Mouse (Mus musculus): ENCODE results near the gene Plekho1. TPM values are rescaled to one million over a fixed set of nuclear protein-coding genes. Genes with fewer than 3 reads are reported as not detected.
"Not testable (repeated sequence)": the region's sequence is repeated elsewhere in the genome, so short reads cannot be mapped to it uniquely, and the experiment has no call there.

The Plekho1 gene
- total RNA-seq, 2 experiments from 2014 or later: 80.1 to 93.9 TPM

DNA sequence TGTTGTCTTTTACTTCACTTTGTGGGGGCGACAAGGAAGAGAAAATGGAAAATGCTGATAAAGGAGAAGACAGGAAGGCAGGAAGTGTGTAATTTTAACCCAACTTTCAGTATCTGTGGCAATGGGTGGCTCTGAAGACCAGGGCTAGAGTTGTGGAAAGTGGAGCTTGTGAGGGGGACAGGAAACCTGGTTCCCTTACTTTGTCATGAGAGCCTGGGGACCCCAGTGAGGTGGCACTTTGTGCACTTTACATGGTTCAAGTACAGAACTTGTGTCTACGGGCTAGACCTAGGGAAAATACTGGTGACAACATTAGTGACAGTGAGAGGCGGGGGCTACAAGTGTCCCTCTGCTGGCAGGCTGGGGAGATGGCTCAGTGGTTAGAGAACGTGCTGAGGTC, 8.8 kb downstream of the Plekho1 start:
- no peak for DNase-seq (ENCODE audit: low spot score in 2 of 2)
- intact Hi-C loops (cut with DNase I): no loop called here

- intact Hi-C loops (cut with DNase I): no loop called here
- DNase-seq (ENCODE audit: low spot score in 2 of 2): peak; percentile 76 to 80
Observed at GRCm38 (mm10) chr3:95986001-95986622, 9.7 kb downstream of the Plekho1 start.

- DNase-seq (ENCODE audit: low spot score in 2 of 2): peak in 1 of 2 experiments; percentile 67
- intact Hi-C loops (cut with DNase I): no loop called here
Observed at GRCm38 (mm10) chr3:95985209-95986000, 10.4 kb downstream of the Plekho1 start.

GRCm38 (mm10) chr3:95982129-95982528, 13.7 kb downstream of the Plekho1 start:
- intact Hi-C loops (cut with DNase I): no loop called here
- no peak for DNase-seq (ENCODE audit: low spot score in 2 of 2)

DNA sequence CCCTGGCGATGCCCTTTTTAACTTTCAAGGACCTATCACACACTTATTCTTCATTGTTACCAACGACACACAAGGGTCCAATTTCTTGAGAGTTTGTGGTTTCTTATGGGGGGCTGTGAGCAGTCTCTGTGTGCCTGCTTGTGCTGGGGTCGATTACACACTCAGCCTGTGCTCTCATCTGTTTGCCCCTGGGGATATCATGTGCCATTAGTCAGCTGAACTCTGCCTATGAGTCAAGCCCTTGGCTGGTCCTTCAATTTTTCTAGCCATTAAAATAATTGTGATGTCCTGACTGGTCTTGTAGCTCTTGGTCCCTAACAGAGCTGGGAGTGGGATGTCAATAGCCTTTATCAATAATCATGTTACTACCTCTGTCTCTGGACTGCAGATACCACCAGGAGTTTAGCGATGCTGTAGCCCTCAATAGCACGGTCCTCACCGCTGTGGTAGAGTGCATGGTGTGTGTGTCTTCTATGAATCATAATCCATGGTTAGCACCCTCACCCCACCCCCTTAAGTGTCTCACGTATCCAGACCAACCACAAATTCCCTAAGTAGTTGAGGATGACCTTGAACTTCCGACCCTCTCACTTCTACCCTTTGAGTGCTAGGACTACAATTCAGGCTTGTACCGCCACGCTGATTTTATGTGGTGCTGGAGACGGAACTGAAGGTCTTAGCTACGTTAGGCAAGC, 15.4 kb downstream of the Plekho1 start:
- intact Hi-C loops (cut with DNase I): no loop called here
- DNase-seq (ENCODE audit: low spot score in 2 of 2): no peak

DNA sequence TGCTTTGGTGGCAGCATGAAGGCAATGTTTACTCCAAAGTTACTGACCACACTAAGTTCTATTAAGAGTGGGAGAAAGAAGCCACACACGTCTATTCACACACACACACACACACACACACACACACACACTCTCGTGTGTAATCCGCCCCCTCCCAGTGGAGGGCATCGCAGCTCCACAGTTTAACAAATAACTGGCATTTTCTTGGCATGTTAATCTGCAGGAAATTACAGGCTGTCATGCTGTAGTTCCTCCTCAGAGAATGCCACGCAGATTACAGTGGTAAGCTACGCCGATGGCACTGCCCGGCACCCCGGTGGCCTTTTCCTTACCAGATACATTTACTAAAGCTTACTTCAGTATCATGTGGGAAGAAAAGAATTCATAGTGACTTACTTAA, 17.5 kb downstream of the Plekho1 start:
- no peak for DNase-seq (ENCODE audit: low spot score in 2 of 2)
- intact Hi-C loops (cut with DNase I): no loop called here

GRCm38 (mm10) chr3:95977587-95977986, 18.2 kb downstream of the Plekho1 start:
- intact Hi-C loops (cut with DNase I); DNase-seq (ENCODE audit: low spot score in 2 of 2): not testable (repeated sequence)

GRCm38 (mm10) chr3:95977079-95977478, 18.7 kb downstream of the Plekho1 start:
- DNase-seq (ENCODE audit: low spot score in 2 of 2): no peak
- intact Hi-C loops (cut with DNase I): no loop called here

- DNase-seq (ENCODE audit: low spot score in 2 of 2): no peak
- intact Hi-C loops (cut with DNase I): no loop called here
Observed at GRCm38 (mm10) chr3:95972873-95973634, 22.7 kb downstream of the Plekho1 start.

- DNase-seq (ENCODE audit: low spot score in 2 of 2): no peak
- intact Hi-C loops (cut with DNase I): no loop called here
Observed at GRCm38 (mm10) chr3:95972251-95972872, 23.4 kb downstream of the Plekho1 start.

- DNase-seq (ENCODE audit: low spot score in 2 of 2); intact Hi-C loops (cut with DNase I): not testable (repeated sequence)
Observed at GRCm38 (mm10) chr3:95970661-95971060, 25.1 kb downstream of the Plekho1 start.

- intact Hi-C loops (cut with DNase I): loop anchor here (5.0 kb wide), 1 partner anchor 178 kb away; no protein-coding TSS in a partner anchor
- DNase-seq (ENCODE audit: low spot score in 2 of 2): no peak
Observed at GRCm38 (mm10) chr3:95969277-95969676, 26.5 kb downstream of the Plekho1 start.

GRCm38 (mm10) chr3:95965518-95966451, 30.0 kb downstream of the Plekho1 start:
- intact Hi-C loops (cut with DNase I): loop anchor here (1.0 to 5.0 kb wide), 2 partner anchors 87 to 182 kb away; no protein-coding TSS in a partner anchor
- DNase-seq (ENCODE audit: low spot score in 2 of 2): peak; percentile 54 to 74

- DNase-seq (ENCODE audit: low spot score in 2 of 2): no peak
- intact Hi-C loops (cut with DNase I): no loop called here
Observed at GRCm38 (mm10) chr3:95963681-95964080, 32.1 kb downstream of the Plekho1 start.

DNA sequence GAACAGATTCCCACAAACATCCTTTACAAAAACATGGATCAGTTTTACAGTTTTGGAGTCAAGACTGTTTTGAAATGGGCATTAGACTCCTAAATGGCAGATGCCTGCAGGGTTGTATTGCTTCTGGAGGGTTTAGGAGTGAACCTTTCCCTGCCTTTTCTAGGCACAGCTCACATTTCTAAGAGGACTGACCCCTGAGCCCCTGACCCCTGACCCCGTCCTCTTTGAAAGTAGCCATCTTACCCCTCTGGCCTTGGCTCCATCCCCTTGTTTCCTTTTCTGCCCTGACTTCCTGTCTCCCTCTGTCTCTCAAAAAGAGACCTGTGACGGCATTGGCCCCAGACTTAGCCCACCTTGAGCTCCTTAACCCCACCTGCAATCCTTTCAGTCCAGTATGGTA, 32.6 kb downstream of the Plekho1 start:
- DNase-seq (ENCODE audit: low spot score in 2 of 2): no peak
- intact Hi-C loops (cut with DNase I): no loop called here

DNA sequence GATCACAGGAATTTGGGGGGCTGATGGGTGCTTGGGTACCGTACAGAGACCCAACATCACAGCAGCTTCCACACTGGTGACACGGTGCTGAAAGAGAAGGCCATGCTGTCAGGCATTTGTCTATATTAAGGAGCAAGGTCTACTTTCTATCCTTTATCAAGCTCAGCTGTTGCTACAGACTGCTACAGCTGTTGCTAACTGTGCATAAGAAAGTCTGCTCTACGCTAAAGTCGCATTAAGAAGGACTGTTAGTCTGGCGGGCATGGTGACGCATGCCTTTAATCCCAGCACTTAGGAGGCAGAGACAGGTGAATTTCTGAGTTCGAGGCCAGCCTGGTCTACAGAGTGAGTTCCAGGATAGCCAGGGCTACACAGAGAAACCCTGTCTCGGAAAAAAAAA, 33.6 kb downstream of the Plekho1 start:
- DNase-seq (ENCODE audit: low spot score in 2 of 2); intact Hi-C loops (cut with DNase I): not testable (repeated sequence)

GRCm38 (mm10) chr3:95959807-95960206, 36.0 kb downstream of the Plekho1 start:
- intact Hi-C loops (cut with DNase I): no loop called here
- DNase-seq (ENCODE audit: low spot score in 2 of 2): no peak

DNA sequence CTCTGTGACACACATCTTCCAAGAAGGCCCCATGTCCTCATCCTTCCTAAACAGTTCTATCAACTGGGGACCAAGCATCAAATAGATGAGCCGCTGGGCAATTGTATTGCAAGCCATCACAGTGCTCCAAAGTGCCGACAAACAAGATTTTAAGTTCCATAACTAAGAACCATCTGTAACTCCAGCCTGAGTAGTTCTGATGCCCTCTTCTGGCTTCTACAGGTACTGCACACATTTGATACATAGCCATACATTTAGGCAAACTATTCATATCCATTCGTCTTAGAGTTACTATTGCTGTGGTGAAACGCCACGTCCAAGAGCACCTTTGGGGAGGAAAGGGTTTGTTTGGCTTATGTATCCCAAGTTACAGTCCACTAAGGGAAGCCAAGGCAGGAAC, 36.7 kb downstream of the Plekho1 start:
- intact Hi-C loops (cut with DNase I): no loop called here
- no peak for DNase-seq (ENCODE audit: low spot score in 2 of 2)
